Mouse (Mus musculus): Measurements from ENCODE around the gene Chchd6.

DNA sequence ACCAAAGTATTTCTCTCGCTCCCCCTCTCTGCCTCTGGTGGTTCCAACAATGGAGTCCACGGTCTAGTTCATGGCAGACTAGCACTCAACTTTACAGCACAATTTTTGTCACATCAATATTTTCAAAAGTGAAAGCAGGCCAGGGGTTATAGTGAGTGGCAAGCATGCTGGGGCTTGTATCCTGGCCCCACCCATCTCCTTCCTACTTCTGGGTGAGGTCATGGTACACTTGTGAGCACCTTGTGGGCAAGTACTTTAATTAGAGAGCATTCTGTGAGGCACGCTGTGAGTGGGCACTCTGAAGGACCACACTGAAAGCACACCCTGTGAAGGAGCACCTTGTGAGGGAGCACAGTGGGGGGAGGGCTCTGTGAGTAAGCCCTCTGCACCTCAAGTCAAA, 172.8 kb downstream of the Chchd6 start:
- TF ChIP-seq CTCF (conservative IDR thresholded peaks at IDR 0.05; ENCODE audit: low read length) (no peak), NANOG (IDR thresholded peaks at IDR 0.05; ENCODE audit: borderline replicate concordance, low read length) (no peak)

All from E14TG2a.4 (cell line).